Mouse (Mus musculus): ENCODE results near the gene Tsr3.

DNA sequence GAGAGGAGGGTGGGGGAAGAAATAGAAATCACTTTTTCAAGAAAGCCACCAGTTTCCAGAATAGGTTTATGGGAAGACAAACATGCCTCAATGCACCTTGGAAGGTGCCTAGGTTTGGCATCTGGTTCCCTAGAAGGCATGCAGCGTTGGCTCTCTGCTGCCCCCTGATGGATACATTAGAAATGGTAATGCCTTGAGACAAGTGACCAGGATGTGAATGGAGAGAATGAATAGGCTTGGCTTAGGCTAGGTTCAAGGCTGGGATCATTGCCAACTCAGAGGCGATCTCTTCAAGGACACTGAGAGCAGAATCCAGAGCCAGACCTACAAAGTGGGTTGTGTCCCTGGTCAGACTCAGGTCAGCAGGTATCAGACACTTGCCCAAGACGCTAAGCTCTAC lies 45.1 kb downstream of the Tsr3 start:
- peak; percentile 86 for TF ChIP-seq CTCF (IDR thresholded peaks at IDR 0.05; ENCODE audit: borderline replicate concordance, extremely low read depth, insufficient read depth, insufficient read length)
- no peak for TF ChIP-seq POLR2A (IDR thresholded peaks at IDR 0.05; ENCODE audit: borderline replicate concordance, extremely low read depth, insufficient read depth, insufficient read length, poor library complexity, severe bottlenecking)

Measured in brain, embryonic 14.5 days (tissue).